Mouse (Mus musculus): Measurements from ENCODE around the gene Ryr1. TPM values are rescaled to one million over a fixed set of nuclear protein-coding genes. Genes with fewer than 3 reads are reported as not detected.

Ryr1 gene
- polyA plus RNA-seq, 1 experiment = 0.02 TPM

- no peak for TF ChIP-seq GATA1 (IDR thresholded peaks at IDR 0.05; ENCODE audit: low read length)
Measured at GRCm38 (mm10) chr7:29070364-29071168, 54.4 kb downstream of the Ryr1 start.

DNA sequence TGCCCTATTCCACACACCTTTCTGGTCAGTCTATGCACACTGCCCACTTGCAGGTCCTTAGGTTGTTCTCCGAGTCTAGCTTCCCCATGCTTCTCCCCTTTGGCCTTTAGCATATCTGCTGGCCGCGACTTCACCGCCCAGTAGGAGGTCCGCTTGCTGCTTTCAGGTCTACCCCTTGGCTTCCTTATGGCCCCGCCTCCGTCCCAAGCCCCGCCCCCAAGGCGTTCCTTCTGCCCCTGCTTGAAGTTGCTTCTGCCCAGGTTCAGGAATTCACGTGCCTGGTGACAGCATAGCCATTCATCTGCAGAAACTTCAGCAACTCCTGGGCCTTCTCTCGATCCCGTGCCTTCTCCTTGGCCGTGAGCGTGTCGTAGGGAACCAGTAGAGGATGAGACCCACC lies 57.2 kb downstream of the Ryr1 start:
- TF ChIP-seq GATA1 (IDR thresholded peaks at IDR 0.05; ENCODE audit: low read length) = no peak

GRCm38 (mm10) chr7:29061522-29062037 lies 63.4 kb downstream of the Ryr1 start:
- no peak for TF ChIP-seq GATA1 (IDR thresholded peaks at IDR 0.05; ENCODE audit: low read length)

DNA sequence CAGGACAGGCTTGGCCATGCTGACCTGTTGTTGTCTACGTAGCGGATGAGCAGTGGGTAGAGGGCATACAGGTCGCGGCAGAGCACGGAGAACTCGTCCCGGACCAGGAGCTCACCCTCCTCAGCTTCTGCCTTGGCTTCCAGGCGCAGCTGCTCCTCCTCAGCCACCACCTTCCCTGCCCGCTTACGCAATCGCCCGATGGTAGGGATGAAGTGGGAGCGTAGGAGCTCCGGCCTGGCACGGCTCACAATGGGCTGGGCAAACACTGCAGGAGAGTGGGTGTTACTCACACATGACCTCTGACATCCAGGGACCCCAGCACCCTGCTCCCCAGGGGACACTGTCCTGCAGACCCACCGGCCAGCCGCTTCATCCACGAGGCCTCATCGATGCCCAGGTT lies 65.5 kb downstream of the Ryr1 start:
- no peak for TF ChIP-seq GATA1 (IDR thresholded peaks at IDR 0.05; ENCODE audit: low read length)

DNA sequence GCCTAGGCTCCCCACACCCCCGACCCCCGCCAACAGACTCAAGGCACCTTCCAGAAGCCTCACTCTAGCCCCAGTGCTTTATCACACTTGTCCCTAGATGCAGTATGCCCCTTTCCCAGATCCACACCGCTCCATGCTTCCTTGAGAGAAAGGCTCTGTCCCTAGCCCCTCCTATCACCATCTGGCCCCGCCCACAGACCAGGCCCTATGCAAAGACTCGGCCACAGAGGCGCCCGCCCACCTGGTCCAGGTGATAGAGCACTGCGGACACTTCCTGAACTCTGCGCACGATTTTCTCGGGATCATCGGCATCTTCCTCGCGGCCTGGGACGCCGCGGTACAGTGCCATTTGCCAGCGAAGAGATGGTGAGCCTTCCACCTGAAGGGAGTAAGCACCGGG lies 72.2 kb downstream of the Ryr1 start:
- no peak for TF ChIP-seq GATA1 (IDR thresholded peaks at IDR 0.05; ENCODE audit: low read length)

- TF ChIP-seq GATA1 (IDR thresholded peaks at IDR 0.05; ENCODE audit: low read length) = no peak
Measured at GRCm38 (mm10) chr7:29050797-29051196, 74.2 kb downstream of the Ryr1 start.

DNA sequence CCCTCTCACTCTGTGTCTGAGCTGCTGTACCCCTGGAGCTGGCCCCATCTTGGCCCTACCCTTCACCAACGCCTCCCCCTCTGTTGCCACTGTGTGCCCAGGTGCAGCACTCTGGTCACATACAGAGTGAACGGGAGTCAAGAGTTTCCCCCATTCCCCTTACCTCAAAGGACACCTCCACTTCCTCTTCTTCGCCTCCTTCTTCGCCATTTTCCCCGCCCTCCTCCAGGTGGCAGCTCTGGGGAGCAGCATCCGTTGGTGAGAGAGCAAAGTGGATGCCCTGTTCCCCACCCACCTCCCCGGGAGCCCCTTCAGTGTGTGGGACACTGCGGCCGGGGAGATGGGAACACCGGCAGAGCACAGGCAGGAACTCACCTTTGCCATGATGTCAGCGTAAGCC lies 76.4 kb downstream of the Ryr1 start:
- no peak for TF ChIP-seq GATA1 (IDR thresholded peaks at IDR 0.05; ENCODE audit: low read length)

DNA sequence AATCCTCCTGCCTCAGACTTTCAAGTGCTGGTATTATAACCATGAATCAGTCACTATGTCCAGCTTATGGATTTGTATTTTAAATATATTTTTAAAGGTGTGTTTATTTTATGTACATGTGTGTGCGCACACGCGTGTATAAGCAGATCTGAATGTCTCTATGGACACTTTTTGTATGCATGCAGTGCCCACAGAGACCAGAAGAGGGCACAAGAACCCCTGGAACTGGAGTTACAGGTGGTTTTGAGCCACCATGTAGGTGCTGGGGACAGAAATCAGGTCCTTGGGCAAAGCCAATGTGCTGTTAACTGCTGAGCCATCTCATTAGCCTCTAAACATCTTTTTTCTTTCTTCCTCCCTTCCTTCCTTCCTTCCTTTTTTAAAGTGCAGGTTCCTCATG lies 76.9 kb downstream of the Ryr1 start:
- TF ChIP-seq GATA1 (IDR thresholded peaks at IDR 0.05; ENCODE audit: low read length) = no peak

- no peak for TF ChIP-seq GATA1 (IDR thresholded peaks at IDR 0.05; ENCODE audit: low read length)
Measured at GRCm38 (mm10) chr7:29046533-29046932, 78.4 kb downstream of the Ryr1 start.

DNA sequence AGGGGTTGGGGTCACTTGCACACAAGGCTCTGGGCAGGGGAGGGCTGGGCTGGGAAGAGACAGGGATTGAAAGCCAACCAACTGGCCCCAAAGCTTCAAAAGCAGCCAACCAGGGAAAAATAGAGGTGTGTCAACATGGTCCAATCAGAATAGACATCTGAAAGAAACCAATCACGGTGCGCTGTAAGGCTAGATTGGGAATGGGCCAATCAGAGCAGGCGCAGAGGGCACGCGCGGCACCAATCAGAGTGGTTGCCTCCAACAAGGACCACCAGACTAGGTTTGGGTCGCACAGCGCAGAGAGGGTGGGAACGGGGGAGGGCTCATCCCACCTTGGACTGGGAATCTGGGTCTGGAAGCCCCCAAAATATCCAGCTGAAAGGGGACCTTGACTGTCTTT lies 80.7 kb downstream of the Ryr1 start:
- no peak for TF ChIP-seq GATA1 (IDR thresholded peaks at IDR 0.05; ENCODE audit: low read length)

DNA sequence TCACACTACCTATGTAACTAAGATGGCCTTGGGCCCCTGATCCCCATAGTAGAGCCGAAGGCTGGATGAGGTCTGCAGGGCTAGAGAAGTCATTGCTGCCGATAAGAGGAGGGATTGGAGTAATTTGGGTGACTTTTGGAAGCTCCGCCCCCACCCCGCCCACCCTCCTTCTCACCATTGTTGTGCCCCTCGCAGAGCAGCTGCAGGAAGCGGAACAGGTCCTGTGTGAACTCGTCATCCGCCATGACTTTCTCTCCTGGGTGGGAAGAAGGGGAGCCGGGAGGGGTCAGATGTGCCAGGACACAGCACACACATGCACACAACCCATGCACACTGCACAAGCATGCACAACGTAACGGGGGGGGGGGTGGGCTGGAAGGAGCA lies 81.3 kb downstream of the Ryr1 start:
- TF ChIP-seq GATA1 (IDR thresholded peaks at IDR 0.05; ENCODE audit: low read length) = no peak

GRCm38 (mm10) chr7:29043016-29043673 lies 81.8 kb downstream of the Ryr1 start:
- no peak for TF ChIP-seq GATA1 (IDR thresholded peaks at IDR 0.05; ENCODE audit: low read length)

- no peak for TF ChIP-seq GATA1 (IDR thresholded peaks at IDR 0.05; ENCODE audit: low read length)
Measured at GRCm38 (mm10) chr7:29041194-29041593, 83.8 kb downstream of the Ryr1 start.

DNA sequence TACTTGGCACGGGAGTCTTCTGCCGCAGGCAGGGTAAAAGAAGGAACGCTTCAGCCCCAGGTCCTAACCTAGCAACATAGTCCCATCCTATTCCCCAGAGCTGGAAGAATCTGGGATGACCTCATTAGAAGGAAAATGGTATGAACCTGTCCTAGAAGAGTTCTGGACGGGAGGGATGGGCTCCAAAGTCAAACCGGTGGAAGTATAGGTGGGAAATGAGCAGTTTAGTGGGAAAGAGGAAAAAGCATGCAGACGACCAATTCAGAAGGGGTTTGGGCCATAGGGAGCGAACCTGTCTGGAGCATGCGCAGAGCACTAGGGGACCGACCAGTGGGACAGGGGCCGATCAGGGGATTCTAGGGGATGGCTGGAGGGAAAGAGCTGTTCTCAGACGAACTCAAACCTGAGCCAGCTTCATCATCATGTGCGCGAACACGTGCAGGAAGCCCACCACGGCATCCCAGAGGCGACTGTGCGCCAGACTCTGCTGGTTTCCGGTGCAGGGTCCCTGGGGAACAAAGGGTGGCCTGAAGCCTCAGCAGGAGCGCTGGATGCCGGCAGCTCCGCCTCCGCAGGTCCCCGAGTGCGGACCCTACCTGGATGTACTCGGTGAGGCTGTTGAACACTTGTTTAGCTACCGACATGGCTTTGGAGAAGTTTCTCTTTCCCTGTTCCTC lies 84.9 kb downstream of the Ryr1 start:
- TF ChIP-seq GATA1 (IDR thresholded peaks at IDR 0.05; ENCODE audit: low read length) = no peak

- no peak for TF ChIP-seq GATA1 (IDR thresholded peaks at IDR 0.05; ENCODE audit: low read length)
Measured at GRCm38 (mm10) chr7:29039604-29039984, 85.4 kb downstream of the Ryr1 start.

DNA sequence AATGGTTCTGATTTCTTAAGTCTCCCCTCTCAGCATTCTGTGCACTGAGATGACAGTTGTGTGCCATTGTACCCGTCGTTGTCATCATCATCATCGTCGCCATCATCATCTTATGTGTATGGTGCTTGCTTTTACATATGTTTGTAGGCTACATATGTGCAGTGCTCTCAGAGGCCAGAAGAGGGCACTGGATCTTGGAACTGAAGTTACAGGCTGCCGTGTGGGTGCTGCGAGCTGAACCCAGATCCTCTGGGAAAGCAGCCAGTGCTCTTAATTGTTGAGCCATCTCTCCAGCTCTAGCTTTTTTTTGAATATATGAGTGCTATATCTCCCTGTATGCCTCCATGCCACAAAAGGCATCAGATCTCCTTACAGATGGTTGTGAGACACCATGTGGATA lies 87.7 kb downstream of the Ryr1 start:
- no peak for TF ChIP-seq GATA1 (IDR thresholded peaks at IDR 0.05; ENCODE audit: low read length)
